Mouse (Mus musculus) midbrain, embryonic 12.5 days (tissue): ENCODE results near the gene C2cd3. TPM values are rescaled to one million over a fixed set of nuclear protein-coding genes. Genes with fewer than 3 reads are reported as not detected.
A peak's percentile ranks its signal among the peaks of the same experiment; 100 is the strongest.

ENCODE experiments used
- ATAC-seq: fragments of 200-750 bp; cut with Nextera tagmentation; 2 replicates; pipeline ENCODE4 v1.8.0; 2017; ENCODE audit warnings: low read depth, moderate TSS enrichment, moderate library complexity; ENCODE audit not compliant: low FRiP score
- H3K27ac ChIP-seq: fragments of 300-500 bp; sonication (generic); replicated peaks from 2 replicates; pipeline ENCODE4 v1.5.1; 2016; ENCODE audit warnings: mild to moderate bottlenecking
- H3K27me3 ChIP-seq: fragments of 300-500 bp; sonication (generic); 2 replicates; pipeline ENCODE4 v1.6.1; 2016; ENCODE audit warnings: mild to moderate bottlenecking
- H3K36me3 ChIP-seq: fragments of 300-500 bp; sonication (generic); 2 replicates; pipeline ENCODE4 v1.6.1; 2016
- H3K4me1 ChIP-seq: fragments of 300-500 bp; sonication (generic); 2 replicates; pipeline ENCODE4 v1.6.1; 2016
- H3K4me2 ChIP-seq: fragments of 300-500 bp; sonication (generic); replicated peaks from 2 replicates; pipeline ENCODE4 v1.6.1; 2016; ENCODE audit warnings: mild to moderate bottlenecking, moderate library complexity
- H3K4me3 ChIP-seq: fragments of 300-500 bp; sonication (generic); 2 replicates; pipeline ENCODE4 v1.5.1; 2016; ENCODE audit warnings: mild to moderate bottlenecking
- H3K9ac ChIP-seq: fragments of 300-500 bp; sonication (generic); replicated peaks from 2 replicates; pipeline ENCODE4 v1.6.1; 2016; ENCODE audit warnings: mild to moderate bottlenecking, moderate library complexity
- H3K9me3 ChIP-seq: fragments of 300-500 bp; sonication (generic); 2 replicates; pipeline ENCODE4 v1.6.1; 2016; ENCODE audit warnings: mild to moderate bottlenecking
- WGBS: fragments of 180-500 bp; shearing (Covaris S2); methylation state at CpG from one replicate; pipeline ENCODE4 v1.1.7; 2016; 5-methylcytosine and 5-hydroxymethylcytosine counted together
- polyA plus RNA-seq: library from polyadenylated mRNA; unstranded; fragments of >200 nt; fragmentation: Nextera tagmentation; extraction: Ambion mirVana; gene quantifications from 2 replicates; pipeline ENCODE4 v1.2.1, GENCODE M21; 2016

Gene C2cd3
- polyA plus RNA-seq, 1 experiment from 2014 or later = 41.0 TPM

GRCm38 (mm10) chr7:100494415-100494831 lies 122.4 kb downstream of the C2cd3 start:
- peak overlapping the region; percentile 42 for H3K4me3 ChIP-seq
- no peak for ATAC-seq
- 0 out of 2 replicates have a peak overlapping the region, but pooled peaks have one; percentile 55 for H3K27ac ChIP-seq
- peaks cover 37% of the 10 kb centered on the region for H3K4me1 ChIP-seq
- H3K9me3 ChIP-seq = no peaks in the 10 kb centered on the region
- H3K9ac ChIP-seq = no peak overlapping the region
- H3K4me2 ChIP-seq = peak overlapping the region; percentile 76
- 91% methylated on average over 7 of the region's 7 CpGs for WGBS
- peaks cover 29% of the 10 kb centered on the region for H3K27me3 ChIP-seq
- peaks cover 8% of the 10 kb centered on the region; the same call in 1 of the 2 replicates for H3K36me3 ChIP-seq

DNA sequence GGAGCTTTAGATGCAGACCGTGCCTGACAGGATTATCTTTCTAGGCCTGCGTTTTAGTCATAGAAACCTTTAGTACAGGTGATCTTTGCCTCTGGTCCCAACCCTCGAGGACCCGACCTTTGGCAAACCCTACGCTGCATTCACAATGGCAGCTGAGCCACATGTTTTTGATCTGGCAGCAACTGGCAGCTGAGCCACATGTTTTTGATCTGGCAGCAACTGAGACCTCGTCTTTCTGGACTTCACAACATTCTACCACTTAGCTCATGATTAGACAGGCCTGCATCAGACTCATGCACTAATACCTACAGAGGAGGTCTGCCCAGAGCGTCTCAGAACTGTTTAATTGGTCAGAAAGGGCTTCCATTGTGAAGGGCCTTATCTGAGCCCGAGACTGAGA lies 123.0 kb downstream of the C2cd3 start:
- H3K9ac ChIP-seq = no peak overlapping the region
- 36% methylated on average over 8 of the region's 8 CpGs for WGBS
- no peak overlapping the region for H3K4me3 ChIP-seq
- H3K4me2 ChIP-seq = peak overlapping the region; percentile 35
- H3K36me3 ChIP-seq = peaks cover 8% of the 10 kb centered on the region; the same call in 1 of the 2 replicates
- no peaks in the 10 kb centered on the region for H3K9me3 ChIP-seq
- no peak for ATAC-seq
- peaks cover 37% of the 10 kb centered on the region for H3K4me1 ChIP-seq
- H3K27ac ChIP-seq = peak overlapping the region; percentile 55; the same call in 1 of the 2 replicates
- peaks cover 29% of the 10 kb centered on the region for H3K27me3 ChIP-seq

GRCm38 (mm10) chr7:100495581-100496251 lies 123.7 kb downstream of the C2cd3 start:
- Histone ChIP-seq H3K36me3 (peaks cover 8% of the 10 kb centered on the region; the same call in 1 of the 2 replicates), H3K9me3 (no peaks in the 10 kb centered on the region), H3K27me3 (peaks cover 29% of the 10 kb centered on the region), H3K9ac (no peak overlapping the region), H3K4me1 (peaks cover 37% of the 10 kb centered on the region), H3K4me2 (peak overlapping the region; percentile 35), H3K4me3 (no peak overlapping the region), H3K27ac (peak overlapping the region; percentile 55)
- ATAC-seq = peak; percentile 42
- whole genome bisulfite sequencing = 28% methylated on average over 11 of the region's 11 CpGs

DNA sequence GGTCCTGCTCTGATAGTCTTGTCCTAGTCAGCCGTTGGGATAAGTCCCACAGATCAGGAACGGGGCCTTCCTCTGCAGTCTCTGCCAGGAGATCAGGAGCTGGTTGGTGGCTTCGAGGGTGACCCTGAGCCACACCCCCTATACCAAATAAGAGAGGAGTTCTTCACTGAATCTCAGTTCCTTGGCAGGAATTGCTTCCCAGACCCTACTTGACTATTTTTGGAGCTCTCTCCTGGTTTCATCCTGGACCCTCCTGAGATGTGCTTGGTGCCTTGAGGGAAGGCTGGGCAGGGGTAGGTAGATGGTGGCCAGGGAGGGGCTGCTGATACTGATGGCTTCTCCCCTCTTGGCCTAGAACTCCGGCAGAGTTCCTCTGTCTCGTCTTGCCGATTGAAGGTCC lies 124.3 kb downstream of the C2cd3 start:
- H3K4me3 ChIP-seq = no peak overlapping the region
- no peaks in the 10 kb centered on the region for H3K9me3 ChIP-seq
- no peak for ATAC-seq
- no peak overlapping the region for H3K9ac ChIP-seq
- peaks cover 29% of the 10 kb centered on the region for H3K27me3 ChIP-seq
- H3K36me3 ChIP-seq = peaks cover 8% of the 10 kb centered on the region; the same call in 1 of the 2 replicates
- H3K27ac ChIP-seq = peak overlapping the region; percentile 55
- peaks cover 37% of the 10 kb centered on the region for H3K4me1 ChIP-seq
- peak overlapping the region; percentile 35; the same call in 1 of the 2 replicates for H3K4me2 ChIP-seq
- 80% methylated on average over 6 of the region's 6 CpGs for WGBS

DNA sequence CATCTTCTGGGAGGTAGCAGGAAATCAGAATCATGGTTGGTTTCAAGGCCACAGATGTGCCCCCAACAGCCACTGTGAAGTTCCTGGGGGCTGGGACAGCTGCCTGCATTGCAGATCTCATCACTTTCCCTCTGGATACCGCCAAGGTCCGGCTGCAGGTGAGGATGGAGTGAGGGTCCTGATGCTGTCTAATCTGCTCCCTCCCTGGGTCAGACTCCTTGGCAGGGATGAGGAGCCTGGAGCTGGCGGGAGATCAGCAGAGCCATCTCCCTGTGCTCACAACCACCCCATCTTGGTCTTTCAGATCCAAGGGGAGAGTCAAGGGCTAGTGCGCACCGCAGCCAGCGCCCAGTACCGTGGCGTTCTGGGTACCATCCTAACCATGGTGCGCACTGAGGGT lies 124.8 kb downstream of the C2cd3 start:
- Histone ChIP-seq H3K27me3 (peaks cover 28% of the 10 kb centered on the region), H3K36me3 (peaks cover 8% of the 10 kb centered on the region; the same call in 1 of the 2 replicates), H3K9ac (no peak overlapping the region), H3K4me2 (no peak overlapping the region), H3K9me3 (no peaks in the 10 kb centered on the region), H3K27ac (no peak overlapping the region), H3K4me1 (peaks cover 37% of the 10 kb centered on the region), H3K4me3 (no peak overlapping the region)
- 99% methylated on average over 9 of the region's 9 CpGs for WGBS
- no peak for ATAC-seq

GRCm38 (mm10) chr7:100497402-100497801 lies 125.4 kb downstream of the C2cd3 start:
- no peak overlapping the region for H3K4me3 ChIP-seq
- no peaks in the 10 kb centered on the region for H3K9me3 ChIP-seq
- no peak overlapping the region for H3K4me2 ChIP-seq
- peaks cover 8% of the 10 kb centered on the region; the same call in 1 of the 2 replicates for H3K36me3 ChIP-seq
- peaks cover 22% of the 10 kb centered on the region for H3K27me3 ChIP-seq
- no peak overlapping the region for H3K9ac ChIP-seq
- H3K4me1 ChIP-seq = peaks cover 35% of the 10 kb centered on the region
- 81% methylated on average over 4 of the region's 4 CpGs for WGBS
- no peak overlapping the region for H3K27ac ChIP-seq
- ATAC-seq = no peak

GRCm38 (mm10) chr7:100497982-100498381 lies 125.9 kb downstream of the C2cd3 start:
- peaks cover 29% of the 10 kb centered on the region for H3K4me1 ChIP-seq

DNA sequence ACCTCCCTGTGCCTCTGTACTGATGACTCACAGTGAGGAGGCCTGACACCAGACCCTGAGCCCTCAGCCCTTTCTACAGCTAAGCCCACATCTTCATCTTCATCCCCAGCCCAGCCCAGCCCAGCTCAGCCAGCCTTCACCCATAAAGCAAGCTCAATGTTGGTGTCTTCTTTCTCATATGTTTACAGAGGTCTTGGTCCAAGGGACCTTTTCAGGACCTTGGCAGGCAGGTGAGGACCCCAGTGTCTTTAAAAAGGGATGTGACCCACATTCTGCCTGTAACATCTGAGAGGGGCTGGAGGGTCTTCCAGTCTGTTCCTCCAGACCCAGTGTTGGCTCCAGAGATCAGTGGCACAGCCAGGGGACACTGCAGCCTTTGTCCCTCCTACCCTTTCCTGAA lies 127.4 kb downstream of the C2cd3 start:
- H3K27ac ChIP-seq = no peak overlapping the region
- peaks cover 2% of the 10 kb centered on the region; the same call in 1 of the 2 replicates for H3K27me3 ChIP-seq
- no peak overlapping the region for H3K4me2 ChIP-seq
- H3K4me3 ChIP-seq = no peak overlapping the region
- peaks cover 8% of the 10 kb centered on the region; the same call in 1 of the 2 replicates for H3K36me3 ChIP-seq
- H3K9me3 ChIP-seq = no peaks in the 10 kb centered on the region
- ATAC-seq = no peak
- no peak overlapping the region for H3K9ac ChIP-seq
- H3K4me1 ChIP-seq = peaks cover 15% of the 10 kb centered on the region

More at GRCm38 (mm10) chr7:100497982-100498381, 125.9 kb downstream of the C2cd3 start:
- peaks cover 8% of the 10 kb centered on the region; the same call in 1 of the 2 replicates for H3K36me3 ChIP-seq
- no peak overlapping the region for H3K9ac ChIP-seq
- no peak for ATAC-seq
- no peak overlapping the region for H3K27ac ChIP-seq
- no peak overlapping the region for H3K4me3 ChIP-seq
- peaks cover 17% of the 10 kb centered on the region for H3K27me3 ChIP-seq
- no peak overlapping the region for H3K4me2 ChIP-seq
- 95% methylated on average over 13 of the region's 13 CpGs for WGBS
- no peaks in the 10 kb centered on the region for H3K9me3 ChIP-seq

- WGBS = 73% methylated on average over 16 of the region's 16 CpGs
- no peak overlapping the region for H3K4me3 ChIP-seq
- H3K27ac ChIP-seq = no peak overlapping the region
- H3K9ac ChIP-seq = no peak overlapping the region
- no peak for ATAC-seq
- peaks cover 8% of the 10 kb centered on the region; the same call in 1 of the 2 replicates for H3K36me3 ChIP-seq
- H3K4me1 ChIP-seq = peaks cover 9% of the 10 kb centered on the region
- H3K4me2 ChIP-seq = no peak overlapping the region
- no peaks in the 10 kb centered on the region for H3K27me3 ChIP-seq
- H3K9me3 ChIP-seq = no peaks in the 10 kb centered on the region
These were observed 128.4 kb downstream of the C2cd3 start for GRCm38 (mm10) chr7:100500276-100500977.

- Histone ChIP-seq H3K4me2 (no peak overlapping the region), H3K9me3 (no peaks in the 10 kb centered on the region), H3K27ac (no peak overlapping the region), H3K9ac (no peak overlapping the region), H3K4me1 (0 out of 2 replicates have a peak, but pooled peaks cover under 1% of the 10 kb centered on the region), H3K36me3 (peaks cover 8% of the 10 kb centered on the region; the same call in 1 of the 2 replicates), H3K4me3 (no peak overlapping the region), H3K27me3 (no peaks in the 10 kb centered on the region)
- WGBS = 74% methylated on average over 6 of the region's 6 CpGs
- no peak for ATAC-seq
These were observed 129.2 kb downstream of the C2cd3 start for GRCm38 (mm10) chr7:100501027-100501843.

DNA sequence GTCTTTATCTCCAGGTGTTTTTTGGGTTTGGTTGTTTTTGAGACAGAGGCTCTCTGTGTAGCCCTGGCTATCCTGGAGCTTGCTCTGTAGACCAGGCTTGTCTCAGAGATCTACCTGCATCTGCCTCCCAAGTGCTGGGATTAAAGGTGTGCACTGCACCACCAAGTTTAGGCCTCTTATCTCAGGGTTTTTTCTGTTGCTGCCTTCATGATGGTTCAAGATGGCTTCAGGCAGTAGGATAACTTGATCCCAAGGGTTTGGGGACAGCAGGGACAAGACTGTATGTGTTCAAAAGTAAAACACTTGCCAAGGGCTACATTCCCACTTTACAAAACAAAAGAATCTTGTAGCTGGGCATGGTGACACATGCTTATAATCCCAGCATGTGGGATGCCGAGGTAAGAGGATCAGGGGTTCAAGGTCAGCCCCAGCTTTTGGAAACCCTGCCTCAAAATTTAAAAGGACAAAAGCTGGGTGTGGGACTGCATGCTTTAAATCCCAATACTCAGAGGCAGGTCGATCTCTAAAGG lies 129.9 kb downstream of the C2cd3 start:
- H3K36me3 ChIP-seq = peaks cover 8% of the 10 kb centered on the region; the same call in 1 of the 2 replicates
- H3K4me2 ChIP-seq = no peak overlapping the region
- H3K4me1 ChIP-seq = no peaks in the 10 kb centered on the region
- no peaks in the 10 kb centered on the region for H3K27me3 ChIP-seq
- H3K9me3 ChIP-seq = no peaks in the 10 kb centered on the region
- no peak overlapping the region for H3K27ac ChIP-seq
- no peak for ATAC-seq
- WGBS = 66% methylated on average over 2 of the region's 2 CpGs
- no peak overlapping the region for H3K9ac ChIP-seq
- no peak overlapping the region for H3K4me3 ChIP-seq
